Mouse (Mus musculus) neural tube, embryonic 13.5 days (tissue): ENCODE data around the gene Mrpl4. TPM values are rescaled to one million over a fixed set of nuclear protein-coding genes. Genes with fewer than 3 reads are reported as not detected.
A peak's percentile ranks its signal among the peaks of the same experiment; 100 is the strongest.
"Not testable (repeated sequence)": the region's sequence is repeated elsewhere in the genome, so short reads cannot be mapped to it uniquely, and the experiment has no call there.

ENCODE experiments used
- ATAC-seq: fragments of 200-750 bp; cut with Nextera tagmentation; 2 replicates; pipeline ENCODE4 v1.8.0; 2017; ENCODE audit warnings: low read depth, mild to moderate bottlenecking, moderate TSS enrichment, moderate library complexity
- H3K27ac ChIP-seq: fragments of 300-500 bp; sonication (generic); replicated peaks from 2 replicates; pipeline ENCODE4 v1.5.1; 2015; ENCODE audit warnings: moderate library complexity, mild to moderate bottlenecking, inconsistent platforms
- H3K27me3 ChIP-seq: fragments of 300-500 bp; sonication (generic); 2 replicates; pipeline ENCODE4 v1.6.1; 2015; ENCODE audit warnings: mild to moderate bottlenecking, inconsistent platforms
- H3K36me3 ChIP-seq: fragments of 300-500 bp; sonication (generic); 2 replicates; pipeline ENCODE4 v1.6.1; 2015; ENCODE audit warnings: mild to moderate bottlenecking, inconsistent platforms
- H3K4me1 ChIP-seq: fragments of 300-500 bp; sonication (generic); replicated peaks from 2 replicates; pipeline ENCODE4 v1.6.1; 2015; ENCODE audit warnings: inconsistent platforms
- H3K4me2 ChIP-seq: fragments of 300-500 bp; sonication (generic); 2 replicates; pipeline ENCODE4 v1.6.1; 2015; ENCODE audit warnings: inconsistent platforms, mild to moderate bottlenecking, moderate library complexity
- H3K4me3 ChIP-seq: fragments of 300-500 bp; sonication (generic); 2 replicates; pipeline ENCODE4 v1.5.1; 2015; ENCODE audit warnings: mild to moderate bottlenecking, inconsistent platforms
- H3K9ac ChIP-seq: fragments of 300-500 bp; sonication (generic); 2 replicates; pipeline ENCODE4 v1.6.1; 2015; ENCODE audit warnings: moderate library complexity, mild to moderate bottlenecking, inconsistent platforms
- H3K9me3 ChIP-seq: fragments of 300-500 bp; sonication (generic); 2 replicates; pipeline ENCODE4 v1.6.1; 2016; ENCODE audit warnings: inconsistent platforms
- WGBS: fragments of 180-500 bp; shearing (Covaris S2); methylation state at CpG from one replicate; pipeline ENCODE4 v1.1.7; 2015; 5-methylcytosine and 5-hydroxymethylcytosine counted together
- polyA plus RNA-seq: library from polyadenylated mRNA; unstranded; fragments of >200 nt; fragmentation: Nextera tagmentation; extraction: Ambion mirVana; gene quantifications from 2 replicates; pipeline ENCODE4 v1.2.1, GENCODE M21; 2015

Gene Mrpl4
- polyA plus RNA-seq, 1 experiment from 2014 or later: 105 TPM

DNA sequence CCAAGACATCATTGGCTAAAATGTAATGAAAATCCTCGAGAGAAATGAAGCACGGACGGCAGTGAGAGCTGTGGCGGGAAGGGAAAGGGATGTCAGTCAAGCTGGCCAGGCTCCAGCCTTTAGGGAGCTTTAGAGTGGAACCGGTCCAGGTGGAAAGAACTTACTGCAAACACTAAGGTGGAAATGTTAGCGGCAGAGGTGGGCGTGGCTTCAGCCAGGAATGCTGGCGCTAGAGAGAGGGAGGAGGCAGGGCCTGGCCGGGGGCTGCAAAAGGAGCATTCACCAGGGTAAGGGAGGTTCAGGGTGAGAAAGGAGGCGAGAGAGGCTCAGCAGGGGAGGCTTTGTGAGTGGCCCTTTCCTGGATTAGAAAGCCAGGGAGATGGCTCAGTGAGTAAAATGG, 11.7 kb upstream of the Mrpl4 start:
- WGBS: 5% methylated on average over 10 of the region's 10 CpGs

GRCm38 (mm10) chr9:20991587-20991986, 11.0 kb upstream of the Mrpl4 start:
- H3K36me3 ChIP-seq: no peaks in the 10 kb centered on the region
- H3K4me1 ChIP-seq: peaks cover 5% of the 10 kb centered on the region
- H3K27me3 ChIP-seq: peaks cover 6% of the 10 kb centered on the region; the same call in 1 of the 2 replicates
- no peak for ATAC-seq
- no peak overlapping the region for H3K9ac ChIP-seq
- 96% methylated on average over 4 of the region's 4 CpGs for WGBS
- H3K4me3 ChIP-seq: no peak overlapping the region
- no peak overlapping the region for H3K27ac ChIP-seq
- H3K4me2 ChIP-seq: no peak overlapping the region
- H3K9me3 ChIP-seq: no peaks in the 10 kb centered on the region

More for the DNA sequence above, 11.7 kb upstream of the Mrpl4 start:
- Histone ChIP-seq H3K4me1 (peaks cover 5% of the 10 kb centered on the region), H3K4me3 (no peak overlapping the region), H3K36me3 (no peaks in the 10 kb centered on the region), H3K9ac (peak overlapping the region; percentile 45; the same call in 1 of the 2 replicates), H3K9me3 (no peaks in the 10 kb centered on the region), H3K27me3 (peaks cover 6% of the 10 kb centered on the region; the same call in 1 of the 2 replicates), H3K4me2 (peak overlapping the region; percentile 26), H3K27ac (no peak overlapping the region)
- no peak for ATAC-seq

DNA sequence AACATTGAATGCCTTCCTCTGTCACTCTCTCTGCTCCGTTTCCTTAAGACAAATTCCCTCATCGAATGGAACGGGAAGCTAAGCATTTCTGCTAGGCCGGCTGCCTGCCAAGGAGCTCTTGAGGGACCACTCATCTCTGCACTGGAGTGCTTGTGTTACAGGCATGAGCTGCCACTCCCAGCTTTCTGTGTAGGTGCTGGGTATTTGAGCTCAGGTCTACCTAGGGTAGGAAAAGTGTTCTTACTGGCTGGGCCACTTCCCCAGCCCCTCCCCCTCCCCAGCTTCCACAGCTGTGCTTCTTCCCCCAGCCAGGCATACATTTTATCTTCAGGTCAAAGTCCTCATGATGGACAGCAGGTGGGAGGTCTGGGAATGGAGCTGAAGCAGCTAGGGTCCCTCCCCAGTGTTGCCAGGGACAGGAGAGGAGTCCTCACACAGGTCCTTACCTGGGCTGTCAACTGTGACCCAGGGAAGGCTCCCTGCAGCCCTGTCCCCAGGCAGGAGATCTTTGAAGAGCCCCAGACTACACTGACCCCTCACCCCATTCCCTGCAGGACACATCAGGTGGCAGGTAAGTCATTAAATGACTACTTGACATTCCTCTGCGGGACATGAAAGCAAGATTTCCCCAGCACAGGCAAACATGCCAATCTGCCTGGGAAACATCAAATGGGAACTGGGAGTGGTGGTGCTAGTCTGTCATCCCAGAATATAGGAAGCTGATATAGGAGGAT, 9.2 kb upstream of the Mrpl4 start:
- Histone ChIP-seq H3K4me1 (peaks cover 5% of the 10 kb centered on the region), H3K9ac (no peak overlapping the region), H3K36me3 (no peaks in the 10 kb centered on the region), H3K9me3 (no peaks in the 10 kb centered on the region), H3K27ac (no peak overlapping the region), H3K27me3 (peaks cover 2% of the 10 kb centered on the region; the same call in 1 of the 2 replicates), H3K4me2 (no peak overlapping the region), H3K4me3 (no peak overlapping the region)
- 49% methylated on average over 5 of the region's 5 CpGs for WGBS
- no peak for ATAC-seq

DNA sequence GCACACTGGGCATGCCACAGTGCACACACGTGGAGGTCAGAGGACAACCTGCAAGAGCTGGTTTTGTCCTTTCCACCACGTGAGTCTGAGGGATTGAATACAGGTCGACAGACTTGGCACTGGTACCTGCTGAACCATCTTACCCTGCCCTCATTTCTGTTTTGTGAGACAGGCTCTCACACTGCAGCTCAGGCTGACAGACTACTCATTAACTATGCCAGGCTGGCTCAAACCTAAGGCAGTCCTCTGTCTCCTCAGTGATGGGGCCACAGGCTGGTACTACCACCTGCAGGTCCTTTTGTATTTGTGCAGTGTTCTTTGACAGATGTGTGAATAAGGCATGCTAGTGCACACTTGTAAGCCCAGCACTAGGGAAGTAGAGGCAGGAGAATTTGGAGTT, 7.5 kb upstream of the Mrpl4 start:
- Histone ChIP-seq H3K4me1 (peaks cover 5% of the 10 kb centered on the region), H3K4me2 (no peak overlapping the region), H3K36me3 (no peaks in the 10 kb centered on the region), H3K4me3 (no peak overlapping the region), H3K9me3 (no peaks in the 10 kb centered on the region), H3K27ac (no peak overlapping the region), H3K27me3 (no peaks in the 10 kb centered on the region), H3K9ac (no peak overlapping the region)
- ATAC-seq: no peak
- WGBS: 72% methylated on average over 3 of the region's 3 CpGs

DNA sequence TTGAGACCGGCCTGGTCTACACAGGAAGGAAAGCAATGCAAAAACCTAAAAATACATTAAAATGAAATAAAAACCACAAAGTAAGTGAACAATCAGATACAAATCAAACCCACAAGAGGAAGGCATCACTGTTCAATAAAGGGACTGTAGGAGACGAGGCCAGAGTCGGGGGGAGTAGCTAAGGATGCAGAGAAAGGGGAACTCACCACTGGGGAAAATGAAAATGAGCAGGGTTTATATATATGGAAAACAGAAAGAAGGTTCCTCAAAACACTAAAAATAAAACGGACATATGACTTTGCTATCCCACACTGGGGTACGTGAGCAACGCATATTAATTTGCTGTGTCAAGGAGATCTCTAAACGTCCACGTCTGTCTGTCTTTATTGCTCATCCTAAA, 5.5 kb upstream of the Mrpl4 start:
- WGBS: 91% methylated on average over 8 of the region's 8 CpGs
- Histone ChIP-seq H3K9ac (no peak overlapping the region), H3K27me3 (no peaks in the 10 kb centered on the region), H3K4me2 (no peak overlapping the region), H3K9me3 (no peaks in the 10 kb centered on the region), H3K4me3 (no peak overlapping the region), H3K27ac (no peak overlapping the region), H3K36me3 (no peaks in the 10 kb centered on the region), H3K4me1 (no peaks in the 10 kb centered on the region)
- no peak for ATAC-seq

DNA sequence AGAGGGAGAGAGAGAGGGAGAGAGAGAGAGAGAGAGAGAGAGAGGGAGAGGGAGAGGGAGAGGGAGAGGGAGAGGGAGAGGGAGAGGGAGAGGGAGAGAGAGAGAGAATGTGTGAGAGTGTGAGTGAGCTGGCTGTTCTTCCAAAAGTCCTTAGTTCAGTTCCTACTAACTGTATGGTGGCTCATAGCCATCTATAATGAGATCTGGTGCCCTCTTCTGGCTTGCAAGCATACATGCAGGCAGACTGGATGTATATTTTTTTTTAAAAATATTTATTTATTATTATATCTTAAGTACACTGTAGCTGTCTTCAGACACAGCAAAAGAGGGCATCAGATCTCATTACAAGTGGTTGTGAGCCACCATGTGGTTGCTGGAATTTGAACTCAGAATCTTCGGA, 4.2 kb upstream of the Mrpl4 start:
- not testable (repeated sequence) for ATAC-seq, H3K9ac ChIP-seq, H3K4me3 ChIP-seq, H3K27me3 ChIP-seq, H3K27ac ChIP-seq, H3K9me3 ChIP-seq, H3K36me3 ChIP-seq, H3K4me2 ChIP-seq, H3K4me1 ChIP-seq
- 70% methylated on average over 1 of the region's 1 CpGs for WGBS

DNA sequence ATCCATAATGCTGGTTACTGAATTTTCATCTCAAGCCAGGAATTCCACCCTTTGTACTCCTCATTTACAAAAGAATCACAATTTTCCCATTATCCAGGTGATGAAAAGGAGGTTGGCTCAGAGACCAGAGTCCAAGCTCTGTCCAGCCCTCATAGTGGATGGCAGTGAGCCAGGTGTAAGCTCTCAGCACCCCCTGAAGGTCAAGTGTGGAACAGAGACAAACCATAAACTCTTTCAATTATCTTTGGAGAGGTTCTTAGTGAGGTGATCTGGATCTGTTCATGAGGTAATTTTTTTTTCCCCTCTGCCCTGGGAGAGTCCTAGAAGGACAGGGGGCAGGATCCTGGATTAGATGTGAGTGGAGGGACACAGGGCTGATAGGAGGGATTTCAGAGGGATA, 1.7 kb upstream of the Mrpl4 start:
- ATAC-seq: no peak
- no peak overlapping the region for H3K4me3 ChIP-seq
- no peak overlapping the region for H3K27ac ChIP-seq
- H3K36me3 ChIP-seq: peaks cover 14% of the 10 kb centered on the region
- no peaks in the 10 kb centered on the region for H3K27me3 ChIP-seq
- H3K9me3 ChIP-seq: no peaks in the 10 kb centered on the region
- H3K9ac ChIP-seq: no peak overlapping the region
- H3K4me2 ChIP-seq: no peak overlapping the region
- H3K4me1 ChIP-seq: peaks cover 15% of the 10 kb centered on the region

DNA sequence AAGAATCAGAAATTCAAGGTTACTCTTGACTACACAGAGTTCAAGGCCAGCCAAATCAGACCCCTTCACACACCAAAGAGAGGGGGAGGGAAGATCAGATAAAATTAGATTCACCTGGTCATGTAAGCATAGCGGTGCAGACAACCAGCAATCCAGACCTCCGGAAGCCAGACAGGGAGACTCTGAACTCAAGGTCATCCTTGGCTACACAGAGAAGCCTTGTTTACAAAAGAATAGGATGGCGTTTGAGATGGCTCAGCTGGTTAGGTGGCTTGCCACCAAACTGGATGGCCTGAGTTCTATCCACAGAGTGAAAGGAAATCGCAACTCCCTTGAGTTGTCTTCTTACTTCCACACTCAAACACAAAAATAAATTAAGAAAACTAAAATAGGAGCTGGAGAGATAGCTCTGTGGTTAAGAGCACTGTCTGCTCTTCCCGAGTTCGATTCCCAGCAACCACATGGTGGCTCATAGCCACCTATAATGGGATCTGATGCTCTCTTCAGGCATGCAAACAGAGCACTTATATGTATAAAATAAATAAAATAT, 812 bp upstream of the Mrpl4 start:
- Histone ChIP-seq H3K4me3 (peak overlapping the region; percentile 77; the same call in 1 of the 2 replicates), H3K4me2 (peak overlapping the region; percentile 69; the same call in 1 of the 2 replicates), H3K9me3 (no peaks in the 10 kb centered on the region), H3K36me3 (peaks cover 23% of the 10 kb centered on the region), H3K27me3 (no peaks in the 10 kb centered on the region), H3K9ac (no peak overlapping the region), H3K27ac (no peak overlapping the region), H3K4me1 (peaks cover 15% of the 10 kb centered on the region)
- no peak for ATAC-seq
- WGBS: 75% methylated on average over 6 of the region's 6 CpGs

- peak overlapping the region; percentile 84 for H3K9ac ChIP-seq
- H3K9me3 ChIP-seq: no peaks in the 10 kb centered on the region
- H3K36me3 ChIP-seq: peaks cover 28% of the 10 kb centered on the region
- H3K4me2 ChIP-seq: peak overlapping the region; percentile 69
- peak overlapping the region; percentile 77 for H3K4me3 ChIP-seq
- 13% methylated on average over 7 of the region's 7 CpGs for WGBS
- no peaks in the 10 kb centered on the region for H3K27me3 ChIP-seq
- H3K27ac ChIP-seq: peak overlapping the region; percentile 86
- peaks cover 15% of the 10 kb centered on the region for H3K4me1 ChIP-seq
- peak; percentile 40 for ATAC-seq
These were observed 290 bp upstream of the Mrpl4 start for GRCm38 (mm10) chr9:21002270-21002626.

DNA sequence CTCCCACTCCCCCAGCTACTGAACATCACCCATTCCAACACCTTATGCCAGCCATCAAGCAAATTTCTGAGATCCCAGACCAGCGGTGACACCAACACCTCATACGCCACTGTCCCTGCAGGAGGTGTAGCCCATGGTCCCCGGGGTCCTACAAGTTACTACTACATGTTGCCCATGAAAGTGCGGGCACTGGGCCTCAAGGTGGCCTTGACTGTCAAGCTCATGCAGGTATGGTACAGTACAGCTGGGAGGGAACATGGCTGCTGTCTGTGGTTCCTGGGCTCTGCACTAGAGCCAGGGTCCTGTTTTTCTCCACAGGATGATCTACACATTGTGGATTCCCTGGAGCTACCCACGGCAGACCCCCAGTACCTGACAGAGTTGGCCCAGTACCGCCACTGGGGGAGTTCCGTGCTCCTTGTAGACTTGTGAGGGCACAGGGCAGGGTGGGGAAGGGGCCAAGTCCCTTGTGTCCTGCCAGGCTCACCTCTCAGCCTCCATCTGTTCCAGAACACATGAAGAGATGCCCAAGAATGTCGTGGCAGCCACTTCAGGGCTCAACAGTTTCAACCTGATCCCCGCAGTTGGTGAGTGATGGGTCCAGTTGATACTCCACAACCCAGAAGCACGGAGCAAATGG, 4.9 kb downstream of the Mrpl4 start:
- WGBS: 96% methylated on average over 10 of the region's 10 CpGs
- Histone ChIP-seq H3K9ac (no peak overlapping the region), H3K27ac (no peak overlapping the region), H3K9me3 (no peaks in the 10 kb centered on the region), H3K4me3 (no peak overlapping the region), H3K4me1 (peaks cover 15% of the 10 kb centered on the region), H3K27me3 (peaks cover 5% of the 10 kb centered on the region), H3K36me3 (peaks cover 52% of the 10 kb centered on the region), H3K4me2 (no peak overlapping the region)
- no peak for ATAC-seq

DNA sequence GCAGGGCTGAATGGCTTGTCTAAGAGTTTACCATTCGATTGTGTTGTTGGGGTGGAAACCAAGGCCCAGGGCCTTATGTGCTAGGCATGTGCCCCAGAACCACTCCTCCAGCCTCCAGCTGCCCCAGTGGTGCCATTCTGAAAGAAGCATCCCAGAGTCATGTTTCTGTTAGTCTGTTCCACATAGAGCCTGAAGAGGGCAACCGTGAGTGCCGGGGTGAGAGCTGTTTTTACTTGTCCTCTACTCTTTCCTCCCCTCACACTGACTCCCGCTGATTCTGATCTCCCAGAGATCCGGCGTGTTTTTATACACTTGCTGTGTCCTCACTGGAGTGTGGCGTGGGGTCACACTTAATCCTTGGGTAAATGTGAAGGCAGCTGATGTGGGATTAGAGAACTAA, 5.5 kb downstream of the Mrpl4 start:
- Histone ChIP-seq H3K4me3 (no peak overlapping the region), H3K27ac (no peak overlapping the region), H3K4me1 (peaks cover 15% of the 10 kb centered on the region), H3K9me3 (no peaks in the 10 kb centered on the region), H3K27me3 (peaks cover 10% of the 10 kb centered on the region), H3K9ac (no peak overlapping the region), H3K4me2 (no peak overlapping the region), H3K36me3 (peaks cover 52% of the 10 kb centered on the region)
- no peak for ATAC-seq
- WGBS: 81% methylated on average over 7 of the region's 7 CpGs

DNA sequence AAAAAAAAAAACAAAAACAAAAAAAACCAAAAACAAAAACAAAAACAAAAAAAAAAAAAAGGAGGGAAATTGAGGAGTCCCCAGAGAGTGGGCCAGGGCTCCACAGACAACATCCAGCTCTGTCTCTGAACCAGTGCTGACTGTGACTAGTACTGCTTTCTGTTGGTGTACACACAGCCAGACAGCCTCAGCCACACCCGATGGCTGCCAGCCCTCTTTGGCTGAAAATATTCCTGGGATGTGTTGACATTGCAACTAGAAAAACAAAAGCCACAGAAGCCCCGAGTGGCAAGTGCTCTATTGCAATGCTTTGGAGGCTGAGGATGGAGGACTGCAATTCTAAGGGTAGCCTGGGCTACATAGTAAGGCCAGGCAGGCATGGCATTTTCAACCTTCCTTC, 7.8 kb downstream of the Mrpl4 start:
- ATAC-seq: no peak
- no peaks in the 10 kb centered on the region for H3K9me3 ChIP-seq
- peaks cover 3% of the 10 kb centered on the region for H3K4me1 ChIP-seq
- H3K27ac ChIP-seq: no peak overlapping the region
- H3K36me3 ChIP-seq: peaks cover 43% of the 10 kb centered on the region
- H3K9ac ChIP-seq: no peak overlapping the region
- WGBS: 83% methylated on average over 2 of the region's 2 CpGs
- H3K4me2 ChIP-seq: no peak overlapping the region
- H3K4me3 ChIP-seq: no peak overlapping the region
- H3K27me3 ChIP-seq: peaks cover 34% of the 10 kb centered on the region
